In the genomic region with DNA sequence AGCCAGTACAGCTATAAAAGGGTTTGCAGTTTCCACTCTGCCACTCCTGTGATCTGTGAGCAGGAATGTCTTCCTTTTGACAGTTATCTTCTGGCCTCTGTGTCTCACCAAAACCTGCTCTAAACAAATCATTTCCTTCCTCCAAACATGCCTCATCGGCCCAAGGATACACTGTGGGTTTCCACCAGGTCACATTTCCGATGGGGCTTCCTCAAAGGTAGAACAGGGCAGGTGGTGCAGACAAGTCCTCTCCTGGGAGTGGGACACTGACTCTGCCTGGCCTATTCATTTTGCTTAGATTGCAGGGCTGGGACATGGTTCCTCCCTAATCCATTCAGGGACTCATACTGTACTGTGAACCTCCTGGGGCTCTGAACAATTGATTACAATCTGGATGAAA, we compare ENCODE assay signal across 26 mouse cellular contexts. TPM values are rescaled to one million over a fixed set of nuclear protein-coding genes. Genes with fewer than 3 reads are reported as not detected.
DNase-seq lines count a peak whose midpoint lies in the region; ATAC-seq and TF ChIP-seq lines count a peak whose summit lies in the region.
"Had no signal": no experiment of that assay in that cellular context is flagged by ENCODE, and none has a peak within 500 bp of the region (broad histone marks: within the 10 kb centered on the region; RNA-seq: fewer than 3 reads in every experiment).

No protein-coding gene starts in this region.

- peaks cover 6% of the 10 kb centered on the region for H3K4me1 ChIP-seq in heart, adult 2 months (ENCODE audit: control insufficient read depth, insufficient read depth, low read length)
- peaks cover 22% of the 10 kb centered on the region for H3K4me1 ChIP-seq in heart, embryonic 12.5 days (replicated peaks)
- peaks cover 51% of the 10 kb centered on the region for H3K4me1 ChIP-seq in liver, embryonic 13.5 days (replicated peaks)
- peaks cover 23% of the 10 kb centered on the region for H3K4me1 ChIP-seq in liver, postnatal 0 days (ENCODE audit: insufficient read depth)
- peaks cover 30% of the 10 kb centered on the region for H3K4me1 ChIP-seq in neural tube, embryonic 15.5 days

- no peaks in the 10 kb centered on the region for H3K27me3 ChIP-seq in heart, adult 2 months (ENCODE audit: control insufficient read depth, insufficient read depth, low read length)
- no peaks in the 10 kb centered on the region for H3K27me3 ChIP-seq in heart, embryonic 12.5 days (replicated peaks)
- H3K27me3 ChIP-seq in liver, embryonic 13.5 days = no peaks in the 10 kb centered on the region
- no peaks in the 10 kb centered on the region for H3K27me3 ChIP-seq in liver, postnatal 0 days (ENCODE audit: insufficient read depth, low read length)
- H3K27me3 ChIP-seq in neural tube, embryonic 15.5 days (replicated peaks) = no peaks in the 10 kb centered on the region
- H3K27me3 ChIP-seq: embryonic facial prominence, embryonic 12.5 days; forebrain, embryonic 12.5 days; limb, embryonic 15.5 days; lung, embryonic 15.5 days; megakaryocyte, embryonic 14.5 days; midbrain, embryonic 13.5 days; Patski had no signal

- H3K9ac ChIP-seq in heart, adult 2 months (ENCODE audit: low read depth, low read length) = no peak overlapping the region
- no peak overlapping the region for H3K9ac ChIP-seq in heart, embryonic 12.5 days
- 0 out of 2 replicates have a peak overlapping the region, but pooled peaks have one; percentile 27 for H3K9ac ChIP-seq in liver, embryonic 13.5 days
- H3K9ac ChIP-seq in liver, postnatal 0 days (replicated peaks) = no peak overlapping the region
- H3K9ac ChIP-seq in neural tube, embryonic 15.5 days (replicated peaks) = no peak overlapping the region
- H3K9ac ChIP-seq: embryonic facial prominence, embryonic 12.5 days; forebrain, embryonic 12.5 days; limb, embryonic 15.5 days; lung, embryonic 15.5 days; midbrain, embryonic 13.5 days had no signal

- intact Hi-C loops in heart, adult 2 months (cut with DNase I) = loop anchor here (1.0 to 5.0 kb wide), 3 partner anchors 20 to 40 kb away; no protein-coding TSS in a partner anchor

- H3K4me2 ChIP-seq in heart, embryonic 12.5 days = no peak overlapping the region
- H3K4me2 ChIP-seq in liver, embryonic 13.5 days = no peak overlapping the region
- H3K4me2 ChIP-seq in liver, postnatal 0 days (ENCODE audit: low read depth, low read length) = no peak overlapping the region
- no peak overlapping the region for H3K4me2 ChIP-seq in neural tube, embryonic 15.5 days
- H3K4me2 ChIP-seq: embryonic facial prominence, embryonic 12.5 days; forebrain, embryonic 12.5 days; heart, embryonic 11.5 days; limb, embryonic 15.5 days; lung, embryonic 15.5 days; midbrain, embryonic 13.5 days had no signal

- no peaks in the 10 kb centered on the region for H3K36me3 ChIP-seq in heart, adult 2 months (ENCODE audit: control insufficient read depth, insufficient read depth, low read length)
- H3K36me3 ChIP-seq in heart, embryonic 12.5 days = no peaks in the 10 kb centered on the region
- H3K36me3 ChIP-seq in liver, embryonic 13.5 days = peaks cover 10% of the 10 kb centered on the region
- H3K36me3 ChIP-seq in liver, postnatal 0 days (replicated peaks; ENCODE audit: insufficient read depth, low read length) = peaks cover 2% of the 10 kb centered on the region; the same call in 1 of the 2 replicates
- no peaks in the 10 kb centered on the region for H3K36me3 ChIP-seq in neural tube, embryonic 15.5 days
- H3K36me3 ChIP-seq: embryonic facial prominence, embryonic 12.5 days; forebrain, embryonic 12.5 days; G1E; limb, embryonic 15.5 days; lung, embryonic 15.5 days; midbrain, embryonic 13.5 days had no signal

- 49% methylated on average over 2 of the region's 2 CpGs for WGBS in heart, adult 2 months
- 59% methylated on average over 2 of the region's 2 CpGs for WGBS in heart, embryonic 12.5 days
- 28% methylated on average over 2 of the region's 2 CpGs for WGBS in liver, embryonic 13.5 days (ENCODE audit: insufficient replicate concordance)
- 20% methylated on average over 2 of the region's 2 CpGs for WGBS in liver, postnatal 0 days (ENCODE audit: insufficient replicate concordance)
- 53% methylated on average over 2 of the region's 2 CpGs for WGBS in neural tube, embryonic 15.5 days

- TF ChIP-seq CTCF in heart, adult 2 months (IDR thresholded peaks at IDR 0.05) = no peak
- TF ChIP-seq CTCF in liver, postnatal 0 days (IDR thresholded peaks at IDR 0.05; ENCODE audit: low read depth) = no peak

- H3K79me2 ChIP-seq in heart, adult 2 months (replicated peaks; ENCODE audit: control insufficient read depth, insufficient read depth, low read length) = no peaks in the 10 kb centered on the region

- no peak for TF ChIP-seq EP300 in heart, adult 2 months (IDR thresholded peaks at IDR 0.05; ENCODE audit: insufficient read depth, low read depth, low read length)
- no peak for TF ChIP-seq EP300 in liver, postnatal 0 days (IDR thresholded peaks at IDR 0.05; ENCODE audit: low read depth)

- H3K27ac ChIP-seq in heart, adult 2 months = peak overlapping the region; percentile 12; the same call in 1 of the 2 replicates
- no peak overlapping the region for H3K27ac ChIP-seq in heart, embryonic 12.5 days (ENCODE audit: poor library complexity, severe bottlenecking)
- H3K27ac ChIP-seq in liver, embryonic 13.5 days = peak overlapping the region; percentile 68
- H3K27ac ChIP-seq in liver, postnatal 0 days (ENCODE audit: low read depth) = no peak overlapping the region
- H3K27ac ChIP-seq in neural tube, embryonic 15.5 days (replicated peaks) = peak overlapping the region; percentile 33; the same call in 1 of the 2 replicates
- H3K27ac ChIP-seq: embryonic facial prominence, embryonic 12.5 days; forebrain, embryonic 12.5 days; gastrocnemius, adult 2 months; limb, embryonic 15.5 days; lung, embryonic 15.5 days; midbrain, embryonic 13.5 days had no signal

- DNase-seq in heart, adult 2 months = no peak
- DNase-seq in liver, embryonic 13.5 days = no peak
- no peak for DNase-seq in liver, postnatal 0 days
- DNase-seq in ES-CJ7 (ENCODE audit: low read depth, low spot score) = peak; percentile 16
- no peak for DNase-seq in gastrocnemius, adult 8-10 months (ENCODE audit: low spot score in 2 of 2)
- DNase-seq: adrenal gland, adult 8-10 months; cerebellum, postnatal 14 days; gastrocnemius, adult 2 months; heart, postnatal 10 days; kidney, adult 18-20 months; kidney, postnatal 14 days; layer of hippocampus, postnatal 36 days; lung, postnatal 36 days had no signal

- no peak for TF ChIP-seq POLR2A in heart, adult 2 months (IDR thresholded peaks at IDR 0.05; ENCODE audit: insufficient read depth, low read depth, low read length)

- H3K9me3 ChIP-seq in heart, embryonic 12.5 days (replicated peaks) = no peaks in the 10 kb centered on the region
- no peaks in the 10 kb centered on the region for H3K9me3 ChIP-seq in liver, embryonic 13.5 days (replicated peaks)
- H3K9me3 ChIP-seq in liver, postnatal 0 days (ENCODE audit: low read length) = no peaks in the 10 kb centered on the region
- H3K9me3 ChIP-seq in neural tube, embryonic 15.5 days (replicated peaks) = no peaks in the 10 kb centered on the region
- H3K9me3 ChIP-seq: embryonic facial prominence, embryonic 12.5 days; forebrain, embryonic 12.5 days; limb, embryonic 15.5 days; lung, embryonic 15.5 days; megakaryocyte, embryonic 14.5 days; midbrain, embryonic 13.5 days had no signal

- H3K4me3 ChIP-seq in heart, adult 2 months = no peak overlapping the region
- H3K4me3 ChIP-seq in heart, embryonic 12.5 days = no peak overlapping the region
- no peak overlapping the region for H3K4me3 ChIP-seq in liver, embryonic 13.5 days (replicated peaks)
- H3K4me3 ChIP-seq in liver, postnatal 0 days (ENCODE audit: low read depth, low read length) = no peak overlapping the region
- no peak overlapping the region for H3K4me3 ChIP-seq in neural tube, embryonic 15.5 days (replicated peaks)
- H3K4me3 ChIP-seq: embryonic facial prominence, embryonic 12.5 days; erythroblast, embryonic 14.5 days; forebrain, embryonic 12.5 days; gastrocnemius, adult 2 months; limb, embryonic 15.5 days; lung, embryonic 15.5 days; megakaryocyte, embryonic 14.5 days; midbrain, embryonic 13.5 days had no signal

- ATAC-seq in heart, embryonic 12.5 days (ENCODE audit: insufficient number of reproducible peaks, low FRiP score) = no peak
- ATAC-seq in liver, embryonic 13.5 days (ENCODE audit: low read depth) = no peak
- ATAC-seq in liver, postnatal 0 days = no peak
- no peak for ATAC-seq in neural tube, embryonic 15.5 days (ENCODE audit: low FRiP score)
- ATAC-seq: activated CD4-positive, CD25-positive, alpha-beta regulatory T cell, adult 4 months; midbrain, embryonic 13.5 days; Patski had no signal

RNA-seq across cellular contexts. Expression of a gene that starts 1.8 kb away (rescaled TPM):
- total RNA-seq in heart, adult 2 months (2021) = 10 to 100 TPM in 1 of 2 experiments, 1 to 10 TPM in 1; 7.5 to 13.1 TPM
- polyA plus RNA-seq in heart, adult 2 months (2012; rRNA removed) = 11.1 and 17.1 TPM in 2 replicates
- 24.1 and 25.1 TPM in 2 replicates for polyA plus RNA-seq in heart, embryonic 12.5 days (2016; fragmentation: Nextera tagmentation; extraction: Ambion mirVana)
- 77.9 and 83.7 TPM in 2 replicates for polyA plus RNA-seq in liver, embryonic 13.5 days (2015; fragmentation: Nextera tagmentation; extraction: Ambion mirVana)
- polyA plus RNA-seq in liver, postnatal 0 days (2015; fragmentation: Nextera tagmentation; extraction: Ambion mirVana) = 31.0 and 32.4 TPM in 2 replicates
- 51.7 and 62.6 TPM in 2 replicates for polyA plus RNA-seq in neural tube, embryonic 15.5 days (2015; fragmentation: Nextera tagmentation; extraction: Ambion mirVana)
- 1 to 10 TPM; 1.6 to 3.4 (median 2.6) TPM for total RNA-seq in gastrocnemius, adult 8-10 months (2022)
- polyA plus RNA-seq: G1E had no signal

Comparison
In these comparisons a context has a peak if more than half of its experiments do, and no peak if none do; other contexts are left out.
1. H3K27ac ChIP-seq: peak in heart, adult 2 months (single experiment), liver, embryonic 13.5 days (single experiment) and neural tube, embryonic 15.5 days (single experiment); none in heart, embryonic 12.5 days (single experiment) and liver, postnatal 0 days (single experiment).